Mouse (Mus musculus): Measurements from ENCODE around the gene Cdh20.

- TF ChIP-seq CTCF (IDR thresholded peaks at IDR 0.05; ENCODE audit: low read depth, low read length) (no peak), POLR2A (IDR thresholded peaks at IDR 0.05; ENCODE audit: borderline replicate concordance, low read depth, low read length) (no peak)
Observed at GRCm38 (mm10) chr1:104993905-104994611, 225.7 kb downstream of the Cdh20 start.
